Mouse (Mus musculus): ENCODE results near the gene Hormad1. TPM values are rescaled to one million over a fixed set of nuclear protein-coding genes. Genes with fewer than 3 reads are reported as not detected.

The Hormad1 gene
- polyA plus RNA-seq (2015; fragmentation: Nextera tagmentation; extraction: Ambion mirVana) = not detected in 2 replicates

DNA sequence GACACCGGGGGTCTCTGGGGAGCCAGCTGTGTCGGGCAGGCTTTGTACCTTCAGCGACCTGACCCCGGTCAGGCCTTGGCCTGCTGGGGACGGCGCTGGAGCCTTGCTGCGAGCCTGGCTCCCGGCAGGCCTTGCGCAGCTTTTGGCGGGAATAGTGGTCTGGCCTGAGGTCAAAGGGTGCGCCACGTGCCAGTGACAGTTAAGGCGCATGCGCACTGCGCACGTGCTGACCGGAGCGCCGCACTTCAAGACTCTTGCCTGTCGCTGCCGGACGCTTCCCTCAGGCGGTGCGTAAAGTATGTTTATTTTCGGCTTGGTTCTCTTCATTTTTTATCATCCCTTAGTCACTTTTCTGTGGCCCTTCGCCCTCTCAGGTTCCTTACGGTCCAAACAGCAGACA, at the start of gene Hormad1:
TSS of gene Hormad1 (plus strand) at position 241 of the 400 bp plus-strand sequence.
- no peak within 1 kb of the TSS for H3K9ac ChIP-seq (ENCODE audit: low read length)
- no peak for ATAC-seq (ENCODE audit: low read depth)
- no peak within 1 kb of the TSS for H3K4me3 ChIP-seq (ENCODE audit: low read length)
- WGBS = 85% methylated on average over 27 of the region's 27 CpGs
- no peaks in the 10 kb centered on the region for H3K4me1 ChIP-seq (replicated peaks; ENCODE audit: control insufficient read depth, insufficient read depth, low read length)
- H3K27me3 ChIP-seq (ENCODE audit: control insufficient read depth, insufficient read depth, low read depth, low read length) = no peaks in the 10 kb centered on the region
- H3K36me3 ChIP-seq (ENCODE audit: control insufficient read depth, insufficient read depth, low read length) = no peaks in the 10 kb centered on the region
- no peaks in the 10 kb centered on the region for H3K9me3 ChIP-seq (ENCODE audit: control insufficient read depth, low read length)
- H3K4me2 ChIP-seq (ENCODE audit: low read depth, low read length) = no peak within 1 kb of the TSS
- H3K27ac ChIP-seq (ENCODE audit: low read length) = no peak within 1 kb of the TSS

DNA sequence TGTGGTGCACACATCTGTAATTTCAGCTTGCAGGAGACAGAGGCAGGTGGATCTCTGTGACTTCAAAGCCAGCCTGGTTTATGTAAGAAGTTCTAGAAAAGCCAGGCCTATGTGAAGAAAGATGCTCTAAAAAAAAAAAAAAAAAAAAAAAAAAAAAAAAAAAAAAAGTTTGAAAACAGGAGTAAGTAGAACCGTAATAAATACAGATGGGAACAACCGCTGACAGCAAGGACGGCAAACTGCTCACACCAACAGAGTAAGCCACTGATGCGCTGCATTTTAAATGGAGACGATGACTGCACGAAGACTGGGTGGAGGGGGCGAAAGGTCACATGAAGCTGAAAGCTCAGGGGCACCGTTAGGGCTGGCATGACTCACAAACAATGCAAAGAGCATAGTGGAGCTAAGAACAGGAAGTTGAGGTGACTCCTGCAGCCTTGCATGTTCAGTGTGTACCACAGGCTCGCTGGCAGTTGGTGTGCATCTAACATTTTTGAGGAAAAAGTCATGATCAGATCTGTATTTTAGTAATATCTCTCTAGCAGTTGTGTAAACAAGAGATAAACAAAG, 47.8 kb upstream of the Hormad1 start:
- no peaks in the 10 kb centered on the region for H3K4me1 ChIP-seq (replicated peaks; ENCODE audit: control insufficient read depth, insufficient read depth, low read length)
- no peak overlapping the region for H3K9ac ChIP-seq (ENCODE audit: low read length)
- ATAC-seq (ENCODE audit: low read depth) = no peak
- H3K9me3 ChIP-seq (ENCODE audit: control insufficient read depth, low read length) = no peaks in the 10 kb centered on the region
- no peak overlapping the region for H3K4me2 ChIP-seq (ENCODE audit: low read depth, low read length)
- whole genome bisulfite sequencing = 72% methylated on average over 9 of the region's 9 CpGs
- no peak overlapping the region for H3K27ac ChIP-seq (ENCODE audit: low read length)
- H3K36me3 ChIP-seq (ENCODE audit: control insufficient read depth, insufficient read depth, low read length) = no peaks in the 10 kb centered on the region
- H3K27me3 ChIP-seq (ENCODE audit: control insufficient read depth, insufficient read depth, low read depth, low read length) = no peaks in the 10 kb centered on the region
- no peak overlapping the region for H3K4me3 ChIP-seq (ENCODE audit: low read length)

DNA sequence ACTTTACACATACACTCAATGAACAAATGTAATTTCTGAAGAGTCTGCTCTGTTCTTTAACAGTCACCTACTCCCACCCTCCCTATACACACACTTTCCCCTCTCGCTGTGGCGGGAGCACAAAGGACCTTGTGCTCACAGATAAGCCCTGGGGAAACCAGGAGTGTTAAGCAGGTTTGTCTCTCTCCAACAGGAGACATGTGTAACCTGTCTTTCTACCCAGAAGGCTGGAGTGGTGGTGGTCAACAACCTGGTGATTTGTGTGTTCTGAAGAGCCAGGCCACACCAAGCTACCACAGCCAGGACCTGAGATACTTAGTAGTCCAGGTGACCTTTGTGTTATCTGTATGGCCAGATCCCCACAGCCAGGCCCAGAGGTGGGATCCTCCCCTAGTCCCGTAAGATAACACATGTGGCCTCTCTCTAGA, 42.8 kb upstream of the Hormad1 start:
- no peaks in the 10 kb centered on the region for H3K27me3 ChIP-seq (ENCODE audit: control insufficient read depth, insufficient read depth, low read depth, low read length)
- H3K9me3 ChIP-seq (ENCODE audit: control insufficient read depth, low read length) = no peaks in the 10 kb centered on the region
- ATAC-seq (ENCODE audit: low read depth) = no peak
- H3K4me1 ChIP-seq (replicated peaks; ENCODE audit: control insufficient read depth, insufficient read depth, low read length) = no peaks in the 10 kb centered on the region
- no peak overlapping the region for H3K27ac ChIP-seq (ENCODE audit: low read length)
- no peak overlapping the region for H3K4me2 ChIP-seq (ENCODE audit: low read depth, low read length)
- no peak overlapping the region for H3K4me3 ChIP-seq (ENCODE audit: low read length)
- no peak overlapping the region for H3K9ac ChIP-seq (ENCODE audit: low read length)
- WGBS = 71% methylated on average over 3 of the region's 3 CpGs
- H3K36me3 ChIP-seq (ENCODE audit: control insufficient read depth, insufficient read depth, low read length) = no peaks in the 10 kb centered on the region

DNA sequence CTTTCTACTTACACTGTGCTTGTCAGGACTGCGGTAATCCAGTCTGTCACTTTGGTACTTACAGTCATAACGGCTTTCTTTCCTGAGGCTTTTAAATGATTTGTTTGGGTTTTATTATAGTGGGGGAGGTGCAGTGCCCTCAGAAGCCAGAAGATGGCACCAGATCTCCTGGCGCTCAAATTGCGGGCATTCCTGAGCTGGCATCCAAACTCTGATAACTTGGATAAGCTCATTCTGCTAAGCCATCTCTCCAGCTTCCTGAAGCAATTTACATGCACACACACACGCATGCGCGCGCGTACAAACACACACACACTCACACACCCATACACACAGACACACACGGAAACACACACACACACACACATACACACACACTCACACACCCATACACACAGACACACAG, 42.0 kb upstream of the Hormad1 start:
- Histone ChIP-seq H3K4me2 (ENCODE audit: low read depth, low read length) (no peak overlapping the region), H3K4me1 (replicated peaks; ENCODE audit: control insufficient read depth, insufficient read depth, low read length) (no peaks in the 10 kb centered on the region), H3K9me3 (ENCODE audit: control insufficient read depth, low read length) (no peaks in the 10 kb centered on the region), H3K27ac (ENCODE audit: low read length) (no peak overlapping the region), H3K36me3 (ENCODE audit: control insufficient read depth, insufficient read depth, low read length) (no peaks in the 10 kb centered on the region), H3K27me3 (ENCODE audit: control insufficient read depth, insufficient read depth, low read depth, low read length) (no peaks in the 10 kb centered on the region), H3K9ac (ENCODE audit: low read length) (no peak overlapping the region), H3K4me3 (ENCODE audit: low read length) (no peak overlapping the region)
- peak; percentile 72; the same call in 1 of the 2 replicates for ATAC-seq (ENCODE audit: low read depth)
- WGBS = 12% methylated on average over 10 of the region's 10 CpGs

DNA sequence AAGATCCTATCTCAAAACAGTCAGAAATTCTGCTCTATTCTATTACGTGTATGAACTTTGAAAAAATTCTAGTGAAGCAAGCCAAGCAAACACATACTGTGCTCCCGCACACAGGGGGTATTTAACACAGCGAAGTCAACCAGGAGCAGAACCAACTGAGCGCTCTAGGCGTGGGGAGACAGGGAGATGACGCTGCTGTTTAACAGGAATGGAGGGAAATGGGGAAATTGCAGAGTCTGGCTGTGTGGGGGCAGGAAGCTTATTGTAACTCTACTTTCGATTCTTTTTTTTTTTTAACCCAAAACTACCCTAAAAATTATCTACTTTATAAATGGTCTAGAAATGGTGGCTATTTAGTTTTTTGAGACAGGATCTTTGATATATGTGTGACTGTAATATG, 40.6 kb upstream of the Hormad1 start:
- Histone ChIP-seq H3K4me1 (replicated peaks; ENCODE audit: control insufficient read depth, insufficient read depth, low read length) (no peaks in the 10 kb centered on the region), H3K36me3 (ENCODE audit: control insufficient read depth, insufficient read depth, low read length) (no peaks in the 10 kb centered on the region), H3K27ac (ENCODE audit: low read length) (no peak overlapping the region), H3K9me3 (ENCODE audit: control insufficient read depth, low read length) (no peaks in the 10 kb centered on the region), H3K9ac (ENCODE audit: low read length) (no peak overlapping the region), H3K4me3 (ENCODE audit: low read length) (no peak overlapping the region), H3K4me2 (ENCODE audit: low read depth, low read length) (no peak overlapping the region), H3K27me3 (ENCODE audit: control insufficient read depth, insufficient read depth, low read depth, low read length) (no peaks in the 10 kb centered on the region)
- WGBS = 78% methylated on average over 7 of the region's 7 CpGs
- ATAC-seq (ENCODE audit: low read depth) = no peak

DNA sequence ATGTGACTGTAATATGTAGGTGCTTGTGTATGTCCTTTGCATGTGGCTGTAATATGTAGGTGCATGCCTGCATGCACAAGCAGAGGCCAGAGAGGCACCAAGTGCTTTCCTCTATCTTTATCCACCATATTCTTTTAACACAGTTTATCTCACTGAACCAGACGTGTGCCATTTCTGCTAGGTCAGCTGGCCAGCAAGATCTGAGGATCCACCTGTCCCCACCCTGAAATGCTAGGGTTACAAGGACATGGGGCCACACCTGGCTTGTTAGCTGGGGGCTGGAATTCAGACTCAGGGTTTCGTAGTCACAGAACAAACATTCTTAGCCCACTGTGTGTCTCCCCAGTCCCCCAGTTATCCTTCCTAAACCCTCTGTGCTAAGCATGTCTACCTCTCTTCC, 40.2 kb upstream of the Hormad1 start:
- Histone ChIP-seq H3K27ac (ENCODE audit: low read length) (no peak overlapping the region), H3K9ac (ENCODE audit: low read length) (no peak overlapping the region), H3K4me2 (ENCODE audit: low read depth, low read length) (no peak overlapping the region), H3K4me1 (replicated peaks; ENCODE audit: control insufficient read depth, insufficient read depth, low read length) (no peaks in the 10 kb centered on the region), H3K9me3 (ENCODE audit: control insufficient read depth, low read length) (no peaks in the 10 kb centered on the region), H3K36me3 (ENCODE audit: control insufficient read depth, insufficient read depth, low read length) (no peaks in the 10 kb centered on the region), H3K4me3 (ENCODE audit: low read length) (no peak overlapping the region), H3K27me3 (ENCODE audit: control insufficient read depth, insufficient read depth, low read depth, low read length) (no peaks in the 10 kb centered on the region)
- 58% methylated on average over 2 of the region's 2 CpGs for WGBS
- ATAC-seq (ENCODE audit: low read depth) = no peak

DNA sequence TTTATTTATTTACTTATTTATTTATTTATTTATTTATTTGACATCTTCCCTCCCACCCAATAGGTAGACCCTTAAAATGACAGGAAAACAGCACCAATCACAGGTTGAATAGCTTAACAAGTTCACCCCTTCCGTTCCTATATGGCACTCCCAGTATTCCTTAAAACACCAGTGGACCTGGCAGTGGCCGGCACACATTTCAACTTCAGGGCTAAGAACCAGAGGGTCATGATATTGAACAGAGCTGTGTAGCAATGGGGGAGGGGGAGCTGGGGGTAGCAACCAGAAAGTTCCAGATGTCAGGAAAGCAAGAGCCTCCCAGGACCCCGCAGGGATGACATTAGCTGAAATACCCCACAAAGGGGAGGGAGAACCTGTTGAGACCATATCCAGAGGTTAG, 39.4 kb upstream of the Hormad1 start:
- WGBS = 89% methylated on average over 3 of the region's 3 CpGs
- H3K27ac ChIP-seq (ENCODE audit: low read length) = no peak overlapping the region

DNA sequence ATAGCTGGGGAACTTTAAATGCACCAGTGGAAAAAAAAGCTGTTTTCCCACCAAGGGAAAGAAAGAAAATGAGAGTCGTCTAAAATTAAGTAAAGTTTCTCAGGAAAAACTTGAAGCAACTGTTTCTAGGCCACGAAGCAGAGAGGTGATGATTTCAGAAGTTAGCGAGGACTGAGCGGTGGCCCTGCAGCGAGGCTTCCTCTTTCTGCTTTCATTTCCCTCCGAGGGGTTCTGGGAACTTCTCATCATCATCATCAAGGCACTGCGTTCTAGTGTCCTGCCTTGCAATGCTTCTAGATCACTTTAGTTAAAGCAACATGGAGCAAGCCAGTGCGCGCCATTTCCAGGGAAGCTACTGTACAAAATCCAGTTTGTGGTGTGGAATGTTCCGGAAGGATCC, 38.3 kb upstream of the Hormad1 start:
- no peak overlapping the region for H3K27ac ChIP-seq (ENCODE audit: low read length)
- H3K9ac ChIP-seq (ENCODE audit: low read length) = no peak overlapping the region
- WGBS = 84% methylated on average over 10 of the region's 10 CpGs
- H3K4me3 ChIP-seq (ENCODE audit: low read length) = no peak overlapping the region
- no peaks in the 10 kb centered on the region for H3K4me1 ChIP-seq (replicated peaks; ENCODE audit: control insufficient read depth, insufficient read depth, low read length)
- H3K4me2 ChIP-seq (ENCODE audit: low read depth, low read length) = no peak overlapping the region
- no peak for ATAC-seq (ENCODE audit: low read depth)
- H3K36me3 ChIP-seq (ENCODE audit: control insufficient read depth, insufficient read depth, low read length) = no peaks in the 10 kb centered on the region
- no peaks in the 10 kb centered on the region for H3K9me3 ChIP-seq (ENCODE audit: control insufficient read depth, low read length)
- no peaks in the 10 kb centered on the region for H3K27me3 ChIP-seq (ENCODE audit: control insufficient read depth, insufficient read depth, low read depth, low read length)

More for the DNA sequence above, 39.4 kb upstream of the Hormad1 start:
- no peaks in the 10 kb centered on the region for H3K27me3 ChIP-seq (ENCODE audit: control insufficient read depth, insufficient read depth, low read depth, low read length)
- H3K4me2 ChIP-seq (ENCODE audit: low read depth, low read length) = no peak overlapping the region
- no peak overlapping the region for H3K9ac ChIP-seq (ENCODE audit: low read length)
- no peaks in the 10 kb centered on the region for H3K4me1 ChIP-seq (replicated peaks; ENCODE audit: control insufficient read depth, insufficient read depth, low read length)
- no peak for ATAC-seq (ENCODE audit: low read depth)
- H3K4me3 ChIP-seq (ENCODE audit: low read length) = no peak overlapping the region
- no peaks in the 10 kb centered on the region for H3K36me3 ChIP-seq (ENCODE audit: control insufficient read depth, insufficient read depth, low read length)
- no peaks in the 10 kb centered on the region for H3K9me3 ChIP-seq (ENCODE audit: control insufficient read depth, low read length)

DNA sequence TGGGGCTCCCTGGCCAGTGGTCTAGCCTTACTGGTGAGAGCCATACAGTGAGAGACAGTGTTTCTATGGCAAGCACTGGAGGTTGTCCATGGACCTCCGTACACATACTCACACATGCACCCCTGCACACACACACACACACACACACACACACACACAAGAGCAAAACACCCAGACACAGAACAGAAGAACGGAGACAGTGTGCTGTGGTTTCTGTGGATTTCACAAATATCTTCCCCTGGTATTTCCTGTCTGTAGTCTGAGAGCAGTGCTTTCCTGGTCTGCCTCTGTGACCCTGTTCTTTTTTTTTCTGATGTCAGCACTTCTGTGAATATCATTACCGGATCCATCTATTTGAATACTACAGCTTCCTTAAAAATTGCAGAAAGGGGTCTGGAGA, 35.8 kb upstream of the Hormad1 start:
- 0 out of 2 replicates have a peak, but pooled peaks have one; percentile 23 for ATAC-seq (ENCODE audit: low read depth)
- Histone ChIP-seq H3K9me3 (ENCODE audit: control insufficient read depth, low read length) (no peaks in the 10 kb centered on the region), H3K9ac (ENCODE audit: low read length) (no peak overlapping the region), H3K4me2 (ENCODE audit: low read depth, low read length) (no peak overlapping the region), H3K4me1 (replicated peaks; ENCODE audit: control insufficient read depth, insufficient read depth, low read length) (no peaks in the 10 kb centered on the region), H3K27me3 (ENCODE audit: control insufficient read depth, insufficient read depth, low read depth, low read length) (no peaks in the 10 kb centered on the region), H3K36me3 (ENCODE audit: control insufficient read depth, insufficient read depth, low read length) (no peaks in the 10 kb centered on the region), H3K4me3 (ENCODE audit: low read length) (no peak overlapping the region), H3K27ac (ENCODE audit: low read length) (no peak overlapping the region)
- 34% methylated on average over 3 of the region's 3 CpGs for WGBS

DNA sequence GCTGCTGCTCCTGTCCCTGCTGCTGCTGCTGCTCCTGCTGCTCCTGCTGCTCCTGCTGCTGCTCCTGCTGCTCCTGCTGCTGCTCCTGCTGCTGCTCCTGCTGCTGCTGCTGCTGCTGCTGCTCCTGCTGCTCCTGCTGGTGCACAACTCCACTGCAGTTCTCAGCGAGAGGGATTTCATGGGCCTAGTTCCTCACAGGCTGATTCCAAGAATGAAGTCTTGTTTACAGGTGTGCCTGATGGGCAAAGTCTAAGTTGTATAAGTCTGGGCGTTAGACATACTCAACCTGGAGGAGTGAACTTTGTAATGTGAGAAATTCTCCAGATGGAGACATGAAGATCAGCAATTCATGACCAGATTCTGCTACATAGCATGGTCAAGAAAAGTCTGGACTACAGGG, 34.8 kb upstream of the Hormad1 start:
- no peaks in the 10 kb centered on the region for H3K27me3 ChIP-seq (ENCODE audit: control insufficient read depth, insufficient read depth, low read depth, low read length)
- no peaks in the 10 kb centered on the region for H3K4me1 ChIP-seq (replicated peaks; ENCODE audit: control insufficient read depth, insufficient read depth, low read length)
- WGBS = 47% methylated on average over 2 of the region's 2 CpGs
- no peak overlapping the region for H3K4me2 ChIP-seq (ENCODE audit: low read depth, low read length)
- no peak for ATAC-seq (ENCODE audit: low read depth)
- H3K9me3 ChIP-seq (ENCODE audit: control insufficient read depth, low read length) = no peaks in the 10 kb centered on the region
- no peak overlapping the region for H3K4me3 ChIP-seq (ENCODE audit: low read length)
- no peak overlapping the region for H3K9ac ChIP-seq (ENCODE audit: low read length)
- H3K36me3 ChIP-seq (ENCODE audit: control insufficient read depth, insufficient read depth, low read length) = no peaks in the 10 kb centered on the region
- H3K27ac ChIP-seq (ENCODE audit: low read length) = no peak overlapping the region

Measured in lung, embryonic 16.5 days (tissue).